Mouse (Mus musculus): ENCODE data around the gene Nfx1.

- no peak for TF ChIP-seq POLR2A (IDR thresholded peaks at IDR 0.05; ENCODE audit: extremely low read depth, insufficient read depth, low read length)
- TF ChIP-seq CTCF (IDR thresholded peaks at IDR 0.05; ENCODE audit: low read depth, low read length) = no peak
These were observed 1.5 kb upstream of the Nfx1 start for GRCm38 (mm10) chr4:40969161-40969560.
